Mouse (Mus musculus) forebrain, embryonic 10.5 days (tissue): ENCODE data around the gene Prpf3. TPM values are rescaled to one million over a fixed set of nuclear protein-coding genes. Genes with fewer than 3 reads are reported as not detected.
"Not testable (repeated sequence)": the region's sequence is repeated elsewhere in the genome, so short reads cannot be mapped to it uniquely, and the experiment has no call there.

ENCODE experiments used
- DNase-seq: peaks from one replicate; pipeline ENCODE4 v3.0.0-alpha.2; 2017; ENCODE audit warnings: low spot score; ENCODE audit errors: extremely low spot score
- H3K27ac ChIP-seq: fragments of 300-500 bp; sonication (generic); 2 replicates; pipeline ENCODE4 v1.5.1; 2016; ENCODE audit warnings: mild to moderate bottlenecking
- H3K27me3 ChIP-seq: fragments of 300-500 bp; sonication (generic); 2 replicates; pipeline ENCODE4 v1.6.1; 2016; ENCODE audit warnings: mild to moderate bottlenecking; ENCODE audit not compliant: poor library complexity, severe bottlenecking
- H3K36me3 ChIP-seq: fragments of 300-500 bp; sonication (generic); replicated peaks from 2 replicates; pipeline ENCODE4 v1.6.1; 2016; ENCODE audit warnings: mild to moderate bottlenecking, moderate library complexity
- H3K4me1 ChIP-seq: fragments of 300-500 bp; sonication (generic); 2 replicates; pipeline ENCODE4 v1.6.1; 2016
- H3K4me3 ChIP-seq: fragments of 300-500 bp; sonication (generic); 2 replicates; pipeline ENCODE4 v1.5.1; 2016; ENCODE audit warnings: mild to moderate bottlenecking, moderate library complexity
- H3K9me3 ChIP-seq: fragments of 300-500 bp; sonication (generic); 2 replicates; pipeline ENCODE4 v1.6.1; 2016; ENCODE audit warnings: mild to moderate bottlenecking, moderate library complexity
- WGBS: fragments of 180-500 bp; shearing (Covaris S2); methylation state at CpG from one replicate; pipeline ENCODE4 v1.1.7; 2016; 5-methylcytosine and 5-hydroxymethylcytosine counted together
- polyA plus RNA-seq: library from polyadenylated mRNA; unstranded; fragments of >200 nt; fragmentation: Nextera tagmentation; extraction: Ambion mirVana; gene quantifications from 2 replicates; pipeline ENCODE4 v1.2.1, GENCODE M21; 2016

Gene Prpf3
- polyA plus RNA-seq, 1 experiment from 2014 or later = 71.3 TPM

GRCm38 (mm10) chr3:95867408-95867807, 11.7 kb upstream of the Prpf3 start:
- Histone ChIP-seq H3K27me3 (no peaks in the 10 kb centered on the region), H3K4me3 (no peak overlapping the region), H3K27ac (no peak overlapping the region), H3K9me3 (no peaks in the 10 kb centered on the region), H3K36me3 (peaks cover 74% of the 10 kb centered on the region), H3K4me1 (peaks cover 19% of the 10 kb centered on the region)
- 94% methylated on average over 2 of the region's 2 CpGs for WGBS
- no peak for DNase-seq

- WGBS = 97% methylated on average over 5 of the region's 5 CpGs
- Histone ChIP-seq H3K36me3 (peaks cover 87% of the 10 kb centered on the region), H3K27ac (no peak overlapping the region), H3K4me1 (peaks cover 12% of the 10 kb centered on the region), H3K4me3 (no peak overlapping the region), H3K9me3 (no peaks in the 10 kb centered on the region), H3K27me3 (no peaks in the 10 kb centered on the region)
- DNase-seq = no peak
Measured at GRCm38 (mm10) chr3:95866071-95866470, 10.4 kb upstream of the Prpf3 start.

DNA sequence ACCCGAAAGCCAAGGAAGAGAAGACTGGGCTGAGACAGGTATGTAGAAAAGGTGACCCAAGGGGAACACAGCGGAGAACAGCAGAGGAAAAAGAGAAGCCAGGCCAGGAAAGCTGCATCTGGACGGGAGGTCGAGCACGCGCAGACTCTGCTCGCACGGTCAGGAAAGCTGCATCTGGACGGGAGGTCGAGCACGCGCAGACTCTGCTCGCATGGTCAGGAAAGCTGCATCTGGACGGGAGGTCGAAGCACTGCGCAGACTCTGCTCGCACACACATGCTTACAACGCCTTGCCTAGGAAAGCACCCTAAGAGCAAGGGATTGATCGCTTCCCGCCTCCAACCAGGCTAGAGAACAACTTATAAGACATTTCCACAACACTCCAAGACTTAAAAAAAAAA, 9.9 kb upstream of the Prpf3 start:
- WGBS = 90% methylated on average over 20 of the region's 20 CpGs
- Histone ChIP-seq H3K9me3 (no peaks in the 10 kb centered on the region), H3K36me3 (peaks cover 87% of the 10 kb centered on the region), H3K4me1 (peaks cover 7% of the 10 kb centered on the region), H3K27me3 (no peaks in the 10 kb centered on the region), H3K4me3 (no peak overlapping the region), H3K27ac (no peak overlapping the region)
- no peak for DNase-seq

DNA sequence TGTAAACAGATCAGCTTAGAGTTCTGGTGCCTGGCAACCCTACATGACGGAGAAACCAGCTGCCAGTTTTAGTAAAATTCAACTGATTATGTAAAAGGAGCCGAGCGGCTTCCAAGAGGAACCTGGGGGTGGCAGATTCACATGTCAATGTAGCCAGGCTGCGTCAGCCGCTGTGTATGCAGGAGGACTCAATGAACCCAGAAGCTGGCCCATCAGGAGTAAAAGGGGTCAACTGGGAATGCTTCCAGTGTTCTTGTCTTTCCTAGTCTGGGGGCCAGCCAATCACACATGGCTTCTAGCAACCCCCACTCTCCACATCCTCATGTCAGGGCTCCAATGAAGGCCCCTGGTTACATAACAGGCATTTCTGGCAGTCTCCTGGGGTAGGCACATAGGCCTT, 9.4 kb upstream of the Prpf3 start:
- Histone ChIP-seq H3K9me3 (no peaks in the 10 kb centered on the region), H3K27me3 (no peaks in the 10 kb centered on the region), H3K27ac (no peak overlapping the region), H3K4me1 (peaks cover 1% of the 10 kb centered on the region), H3K4me3 (no peak overlapping the region), H3K36me3 (peaks cover 84% of the 10 kb centered on the region)
- DNase-seq = no peak
- WGBS = 96% methylated on average over 5 of the region's 5 CpGs

- Histone ChIP-seq H3K36me3 (peaks cover 70% of the 10 kb centered on the region), H3K4me1 (no peaks in the 10 kb centered on the region)
- 80% methylated on average over 7 of the region's 7 CpGs for WGBS
Measured at GRCm38 (mm10) chr3:95863578-95863977, 7.9 kb upstream of the Prpf3 start.

GRCm38 (mm10) chr3:95861796-95862195, 6.1 kb upstream of the Prpf3 start:
- Histone ChIP-seq H3K36me3 (peaks cover 52% of the 10 kb centered on the region), H3K4me3 (no peak overlapping the region), H3K27ac (no peak overlapping the region), H3K9me3 (no peaks in the 10 kb centered on the region), H3K27me3 (no peaks in the 10 kb centered on the region), H3K4me1 (no peaks in the 10 kb centered on the region)
- DNase-seq = peak; percentile 41
- 22% methylated on average over 2 of the region's 2 CpGs for WGBS

More at GRCm38 (mm10) chr3:95863578-95863977, 7.9 kb upstream of the Prpf3 start:
- Histone ChIP-seq H3K27ac (no peak overlapping the region), H3K4me3 (no peak overlapping the region), H3K9me3 (no peaks in the 10 kb centered on the region), H3K27me3 (no peaks in the 10 kb centered on the region)
- DNase-seq = no peak

GRCm38 (mm10) chr3:95861216-95861615, 5.5 kb upstream of the Prpf3 start:
- peaks cover 2% of the 10 kb centered on the region for H3K4me1 ChIP-seq
- H3K27ac ChIP-seq = no peak overlapping the region
- peaks cover 47% of the 10 kb centered on the region for H3K36me3 ChIP-seq
- DNase-seq = no peak
- no peak overlapping the region for H3K4me3 ChIP-seq
- no peaks in the 10 kb centered on the region for H3K9me3 ChIP-seq
- H3K27me3 ChIP-seq = no peaks in the 10 kb centered on the region
- 80% methylated on average over 10 of the region's 10 CpGs for WGBS

DNA sequence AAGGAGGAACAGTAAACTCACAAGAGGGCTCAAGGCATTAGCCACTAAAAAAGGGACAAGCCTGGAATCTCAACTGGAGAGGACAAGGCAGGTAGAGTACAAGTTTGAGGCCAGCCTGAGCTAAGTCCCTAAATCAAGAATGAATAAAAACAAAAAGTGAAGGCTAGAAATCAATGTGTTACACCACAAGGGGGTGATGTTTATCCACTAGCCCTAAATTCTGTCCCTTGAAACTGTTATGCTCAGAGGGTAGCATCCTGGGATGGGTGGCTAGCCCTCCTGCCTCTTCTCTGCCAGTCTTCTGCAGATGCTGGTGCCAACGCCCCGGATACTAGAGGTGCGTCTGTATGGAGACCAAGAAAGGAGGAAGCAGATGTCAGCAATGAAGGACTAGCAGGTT, 4.6 kb upstream of the Prpf3 start:
- 94% methylated on average over 3 of the region's 3 CpGs for WGBS
- H3K4me1 ChIP-seq = peaks cover 6% of the 10 kb centered on the region

GRCm38 (mm10) chr3:95858278-95858677, 2.6 kb upstream of the Prpf3 start:
- H3K27ac ChIP-seq, H3K4me3 ChIP-seq, DNase-seq, H3K27me3 ChIP-seq, H3K9me3 ChIP-seq: not testable (repeated sequence)
- 98% methylated on average over 3 of the region's 3 CpGs for WGBS
- H3K4me1 ChIP-seq = peaks cover 15% of the 10 kb centered on the region
- peaks cover 24% of the 10 kb centered on the region for H3K36me3 ChIP-seq

More for the DNA sequence above, 4.6 kb upstream of the Prpf3 start:
- H3K36me3 ChIP-seq = peaks cover 39% of the 10 kb centered on the region
- H3K4me3 ChIP-seq = no peak overlapping the region
- no peaks in the 10 kb centered on the region for H3K9me3 ChIP-seq
- no peak for DNase-seq
- no peaks in the 10 kb centered on the region for H3K27me3 ChIP-seq
- H3K27ac ChIP-seq = no peak overlapping the region

DNA sequence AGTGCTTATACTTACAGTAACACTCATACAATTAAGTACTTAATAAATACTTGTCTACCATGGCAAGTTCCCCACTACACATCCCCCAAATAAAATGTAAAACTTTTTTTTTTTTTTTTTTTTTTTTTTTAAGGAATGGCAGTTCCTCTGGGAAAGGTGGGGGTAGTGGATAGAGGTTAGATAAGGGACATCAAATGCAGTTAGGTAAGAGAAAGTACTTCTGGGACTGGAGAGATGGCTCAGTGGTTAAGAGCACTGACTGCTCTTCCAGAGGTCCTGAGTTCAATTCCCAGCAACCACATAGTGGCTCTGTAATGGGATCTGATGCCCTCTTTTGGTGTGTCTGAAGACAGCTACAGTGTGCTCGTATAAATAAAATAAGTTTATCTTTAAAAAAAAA, 1.4 kb upstream of the Prpf3 start:
- not testable (repeated sequence) for H3K9me3 ChIP-seq, H3K27me3 ChIP-seq, DNase-seq, H3K4me3 ChIP-seq, H3K27ac ChIP-seq
- H3K4me1 ChIP-seq = peaks cover 15% of the 10 kb centered on the region
- peaks cover 26% of the 10 kb centered on the region for H3K36me3 ChIP-seq
- WGBS = 96% methylated on average over 1 of the region's 1 CpGs

- Histone ChIP-seq H3K27me3 (no peaks in the 10 kb centered on the region), H3K4me1 (peaks cover 15% of the 10 kb centered on the region), H3K36me3 (peaks cover 26% of the 10 kb centered on the region), H3K27ac (peak overlapping the region; percentile 93), H3K9me3 (no peaks in the 10 kb centered on the region), H3K4me3 (peak overlapping the region; percentile 82)
- WGBS = 30% methylated on average over 7 of the region's 7 CpGs
- peak; percentile 18 for DNase-seq
Measured at GRCm38 (mm10) chr3:95856115-95856514, 430 bp upstream of the Prpf3 start.

DNA sequence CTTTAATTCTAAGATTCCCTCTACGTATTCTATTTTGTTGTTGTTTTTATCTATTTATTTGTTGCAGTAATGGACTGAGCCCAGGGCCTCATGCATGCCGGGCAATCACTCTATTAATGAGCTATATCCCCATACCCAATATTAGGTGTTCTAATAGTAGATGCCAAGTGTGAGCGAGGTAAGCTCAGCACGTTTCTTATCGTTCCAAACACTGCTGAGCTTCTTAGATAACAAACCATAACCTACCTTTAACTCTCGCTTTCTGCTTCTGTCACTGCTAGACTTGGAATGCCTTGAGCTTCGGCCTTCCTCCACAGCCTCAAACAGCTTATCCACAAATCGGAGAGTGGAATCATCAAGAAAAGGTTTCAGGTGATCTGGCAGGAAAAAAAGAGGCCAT, 4.4 kb downstream of the Prpf3 start:
- Histone ChIP-seq H3K9me3 (no peaks in the 10 kb centered on the region), H3K27me3 (no peaks in the 10 kb centered on the region), H3K4me3 (no peak overlapping the region), H3K27ac (no peak overlapping the region), H3K4me1 (peaks cover 13% of the 10 kb centered on the region), H3K36me3 (peaks cover 74% of the 10 kb centered on the region)
- 92% methylated on average over 8 of the region's 8 CpGs for WGBS
- no peak for DNase-seq

DNA sequence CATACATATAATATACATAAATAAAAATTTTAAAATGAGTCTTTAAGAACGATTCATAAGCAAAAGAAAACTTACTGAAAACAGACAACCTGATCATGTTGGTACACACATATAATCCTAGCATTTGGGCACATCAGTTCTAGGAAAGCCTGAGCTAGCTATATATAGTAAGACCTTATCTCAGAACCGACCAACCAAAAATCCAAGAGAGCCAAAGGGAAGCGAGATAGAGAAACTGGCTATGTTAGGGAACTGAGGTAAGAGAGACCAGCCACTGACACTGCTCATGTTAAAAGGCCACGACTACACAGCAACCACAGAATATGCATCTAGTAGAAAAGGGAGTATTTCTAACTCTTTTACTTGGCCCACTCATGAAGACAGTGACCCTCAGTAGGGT, 5.1 kb downstream of the Prpf3 start:
- no peaks in the 10 kb centered on the region for H3K27me3 ChIP-seq
- H3K9me3 ChIP-seq = no peaks in the 10 kb centered on the region
- WGBS = 93% methylated on average over 4 of the region's 4 CpGs
- H3K4me1 ChIP-seq = peaks cover 8% of the 10 kb centered on the region
- no peak overlapping the region for H3K27ac ChIP-seq
- no peak for DNase-seq
- H3K36me3 ChIP-seq = peaks cover 81% of the 10 kb centered on the region
- H3K4me3 ChIP-seq = no peak overlapping the region
